Mouse (Mus musculus) hindbrain, embryonic 14.5 days (tissue): ENCODE results near the gene Eif1. TPM values are rescaled to one million over a fixed set of nuclear protein-coding genes. Genes with fewer than 3 reads are reported as not detected.
A peak's percentile ranks its signal among the peaks of the same experiment; 100 is the strongest.
"Not testable (repeated sequence)": the region's sequence is repeated elsewhere in the genome, so short reads cannot be mapped to it uniquely, and the experiment has no call there.

Experiments
- ATAC-seq: fragments of 200-750 bp; cut with Nextera tagmentation; 2 replicates; pipeline ENCODE4 v1.8.0; 2017; ENCODE audit warnings: moderate number of reproducible peaks, mild to moderate bottlenecking, moderate TSS enrichment, moderate library complexity; ENCODE audit not compliant: low FRiP score
- DNase-seq: peaks from one replicate; pipeline ENCODE4 v3.0.0-alpha.2; 2015; ENCODE audit warnings: low spot score
- H3K27ac ChIP-seq: fragments of 300-500 bp; sonication (generic); 2 replicates; pipeline ENCODE4 v1.5.1; 2014; ENCODE audit warnings: mild to moderate bottlenecking, moderate library complexity
- H3K27me3 ChIP-seq: fragments of 300-500 bp; sonication (generic); 2 replicates; pipeline ENCODE4 v1.6.1; 2014; ENCODE audit warnings: mild to moderate bottlenecking, low read length, mixed read lengths; ENCODE audit not compliant: control insufficient read depth, insufficient read depth
- H3K36me3 ChIP-seq: fragments of 300-500 bp; sonication (generic); replicated peaks from 2 replicates; pipeline ENCODE4 v1.6.1; 2014; ENCODE audit not compliant: control insufficient read depth, insufficient read depth
- H3K4me1 ChIP-seq: fragments of 300-500 bp; sonication (generic); replicated peaks from 2 replicates; pipeline ENCODE4 v1.6.1; 2014; ENCODE audit warnings: antibody characterized with exemption, low read length, mixed read lengths; ENCODE audit not compliant: control insufficient read depth, insufficient read depth
- H3K4me2 ChIP-seq: fragments of 300-500 bp; sonication (generic); replicated peaks from 2 replicates; pipeline ENCODE4 v1.6.1; 2014; ENCODE audit warnings: mild to moderate bottlenecking, moderate library complexity
- H3K4me3 ChIP-seq: fragments of 300-500 bp; sonication (generic); replicated peaks from 2 replicates; pipeline ENCODE4 v1.5.1; 2014; ENCODE audit warnings: mild to moderate bottlenecking, low read length
- H3K9ac ChIP-seq: fragments of 300-500 bp; sonication (generic); 2 replicates; pipeline ENCODE4 v1.6.1; 2014
- H3K9me3 ChIP-seq: fragments of 300-500 bp; sonication (generic); 2 replicates; pipeline ENCODE4 v1.6.1; 2016; ENCODE audit warnings: low read length; ENCODE audit not compliant: control insufficient read depth
- WGBS: fragments of 180-500 bp; shearing (Covaris S2); extraction: QIAGEN DNeasy Blood & Tissue Kit; methylation state at CpG from one replicate; pipeline ENCODE4 v1.1.7; 2014; 5-methylcytosine and 5-hydroxymethylcytosine counted together
- polyA plus RNA-seq: library from polyadenylated mRNA; unstranded; fragments of >200 nt; fragmentation: Nextera tagmentation; extraction: Ambion mirVana; gene quantifications from 2 replicates; pipeline ENCODE4 v1.2.1, GENCODE M21; 2014

Gene Eif1
- polyA plus RNA-seq, 1 experiment from 2014 or later, result 1,372 TPM

DNA sequence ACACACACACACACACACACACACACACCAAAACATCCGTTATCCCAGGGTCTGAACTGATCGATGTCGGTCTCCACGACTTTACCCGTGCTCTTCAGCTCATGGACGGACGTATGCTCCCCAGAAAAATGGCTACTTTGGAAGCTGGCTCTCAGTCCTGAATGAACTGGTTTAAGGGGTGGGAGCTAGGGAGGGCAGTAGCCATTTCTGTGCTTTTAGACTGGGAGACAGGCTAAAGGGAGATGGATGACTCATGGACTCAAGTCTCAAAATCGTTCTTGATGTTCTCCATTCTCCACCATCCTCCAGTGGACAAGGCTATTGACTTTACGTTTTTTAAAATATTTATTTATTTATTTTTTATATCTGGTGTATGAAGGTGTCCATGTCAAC, 37.1 kb downstream of the Eif1 start:
- DNase-seq (peak; percentile 30), ATAC-seq (no peak)
- Histone ChIP-seq H3K27me3 (peaks cover 3% of the 10 kb centered on the region; the same call in 1 of the 2 replicates), H3K4me3 (peak overlapping the region; percentile 71), H3K9me3 (no peaks in the 10 kb centered on the region), H3K36me3 (no peaks in the 10 kb centered on the region; the same call in 1 of the 2 replicates), H3K4me1 (peaks cover 18% of the 10 kb centered on the region), H3K4me2 (peak overlapping the region; percentile 97), H3K27ac (no peak overlapping the region), H3K9ac (peak overlapping the region; percentile 69; the same call in 1 of the 2 replicates)
- 16% methylated on average over 9 of the region's 9 CpGs for WGBS

DNA sequence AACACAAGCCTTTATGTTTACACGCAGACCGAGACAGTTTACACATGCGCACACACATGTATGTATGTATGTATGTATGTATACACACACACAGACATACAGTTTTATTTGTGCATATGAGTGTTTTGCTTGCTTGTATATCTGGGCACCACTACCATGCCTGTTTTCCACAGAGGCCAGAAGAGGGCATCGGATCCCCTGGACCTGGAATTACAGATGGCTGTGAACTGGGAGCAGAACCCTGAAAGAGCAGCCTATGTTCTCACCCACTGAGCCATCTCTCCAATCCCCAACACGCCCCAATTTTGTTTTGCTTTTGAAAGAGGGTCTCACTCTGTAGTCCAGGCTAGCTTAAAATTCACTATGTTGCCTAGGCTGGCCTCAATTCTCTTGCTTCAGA, 37.7 kb downstream of the Eif1 start:
- no peak for DNase-seq
- Histone ChIP-seq H3K9me3 (no peaks in the 10 kb centered on the region), H3K4me1 (peaks cover 15% of the 10 kb centered on the region), H3K27me3 (peaks cover 3% of the 10 kb centered on the region; the same call in 1 of the 2 replicates), H3K4me2 (no peak overlapping the region), H3K36me3 (no peaks in the 10 kb centered on the region; the same call in 1 of the 2 replicates), H3K4me3 (no peak overlapping the region), H3K27ac (no peak overlapping the region), H3K9ac (no peak overlapping the region)
- 56% methylated on average over 5 of the region's 5 CpGs for WGBS
- no peak for ATAC-seq

DNA sequence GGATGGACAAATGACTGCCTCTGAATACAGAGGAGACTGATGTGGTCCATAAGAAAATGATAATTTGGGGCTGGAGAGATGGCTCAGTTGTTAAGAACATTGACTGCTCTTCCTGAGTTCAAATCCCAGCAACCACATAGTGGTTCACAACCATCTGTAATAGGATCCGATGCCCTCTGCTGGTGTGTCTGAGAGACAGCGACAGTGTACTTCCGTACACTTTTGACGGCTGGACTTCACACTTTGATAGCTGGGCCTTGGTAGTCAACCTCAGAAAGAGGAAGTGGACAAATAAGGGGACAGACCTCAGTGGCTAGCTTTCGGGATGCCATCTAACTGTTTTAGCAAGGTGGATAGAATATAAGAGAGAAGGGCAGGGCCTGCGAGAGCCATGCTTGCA, 40.5 kb downstream of the Eif1 start:
- H3K27me3 ChIP-seq, result peaks cover 3% of the 10 kb centered on the region; the same call in 1 of the 2 replicates
- peaks cover 3% of the 10 kb centered on the region; the same call in 1 of the 2 replicates for H3K4me1 ChIP-seq
- DNase-seq (no peak), ATAC-seq (no peak)
- H3K9ac ChIP-seq, result no peak overlapping the region
- no peak overlapping the region for H3K4me2 ChIP-seq
- H3K27ac ChIP-seq, result no peak overlapping the region
- no peak overlapping the region for H3K4me3 ChIP-seq
- WGBS, result 79% methylated on average over 6 of the region's 6 CpGs
- no peaks in the 10 kb centered on the region for H3K36me3 ChIP-seq
- H3K9me3 ChIP-seq, result no peaks in the 10 kb centered on the region

DNA sequence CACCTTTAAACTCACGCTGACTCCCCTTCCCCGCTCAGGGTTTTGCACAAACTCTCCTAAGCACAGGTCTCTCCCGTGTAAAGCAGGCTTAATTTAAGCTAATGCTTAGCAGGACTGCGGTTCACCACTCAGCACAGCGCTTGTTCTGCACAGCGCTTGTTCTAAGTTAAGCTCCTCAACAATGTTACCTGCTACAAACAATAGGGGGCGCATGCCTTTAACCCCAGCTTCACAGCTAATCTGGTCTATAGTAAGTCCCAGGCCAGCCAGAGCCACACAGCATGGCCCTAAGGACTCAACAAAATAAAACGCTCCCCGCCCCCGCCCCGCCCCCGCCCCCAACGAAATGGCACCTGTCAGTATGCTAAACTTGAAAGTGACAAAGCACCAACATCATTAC, 41.4 kb downstream of the Eif1 start:
- H3K4me1 ChIP-seq, ATAC-seq, H3K4me2 ChIP-seq, H3K9ac ChIP-seq, H3K4me3 ChIP-seq, H3K9me3 ChIP-seq, DNase-seq, H3K27me3 ChIP-seq, H3K36me3 ChIP-seq, H3K27ac ChIP-seq: not testable (repeated sequence)
- no CpG with 5 or more reads among the region's 13 CpGs for WGBS

DNA sequence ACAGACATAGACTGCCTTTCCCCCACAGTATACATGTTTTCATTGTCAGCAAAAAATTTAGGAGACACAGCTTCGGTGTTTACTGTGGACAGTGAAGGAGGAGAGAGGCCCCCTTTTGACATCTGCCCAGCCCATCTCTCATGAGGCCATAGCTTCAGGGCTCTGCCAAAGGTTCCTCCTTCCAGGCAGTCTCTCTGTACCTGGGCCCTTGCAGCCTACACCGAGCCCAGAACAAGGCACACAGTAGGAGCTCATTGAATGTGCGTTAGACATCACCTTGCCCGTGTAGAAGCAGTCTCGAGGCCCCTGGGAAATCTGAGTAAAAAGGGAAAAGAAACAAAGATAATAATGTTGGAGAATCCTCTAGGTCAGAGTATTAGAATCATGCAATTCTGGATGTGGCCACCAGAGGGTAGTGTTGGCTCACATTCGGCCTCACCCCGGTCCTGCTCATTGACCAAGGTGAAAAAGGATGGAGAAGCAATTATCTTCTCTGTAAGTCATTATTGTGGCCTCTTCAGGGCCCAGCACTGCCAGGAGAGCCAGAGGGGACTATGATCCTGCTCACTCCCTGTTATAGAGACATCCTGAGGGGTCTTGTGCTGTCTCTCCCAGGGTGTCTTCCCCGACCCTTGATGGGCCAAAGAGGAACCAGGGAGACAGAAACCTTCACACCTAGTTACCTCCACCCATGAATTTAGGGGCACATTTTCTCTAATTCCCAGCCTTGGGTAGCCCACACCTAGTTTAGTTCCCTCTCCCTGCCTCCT, 42.7 kb downstream of the Eif1 start:
- 11% methylated on average over 8 of the region's 8 CpGs for WGBS
- no peak overlapping the region for H3K4me2 ChIP-seq
- H3K9ac ChIP-seq, result no peak overlapping the region
- H3K4me3 ChIP-seq, result no peak overlapping the region
- ATAC-seq (peak; percentile 75; the same call in 1 of the 2 replicates), DNase-seq (peak; percentile 90)
- H3K36me3 ChIP-seq, result no peaks in the 10 kb centered on the region
- peaks cover 3% of the 10 kb centered on the region; the same call in 1 of the 2 replicates for H3K27me3 ChIP-seq
- no peaks in the 10 kb centered on the region for H3K9me3 ChIP-seq
- no peaks in the 10 kb centered on the region for H3K4me1 ChIP-seq
- H3K27ac ChIP-seq, result no peak overlapping the region

DNA sequence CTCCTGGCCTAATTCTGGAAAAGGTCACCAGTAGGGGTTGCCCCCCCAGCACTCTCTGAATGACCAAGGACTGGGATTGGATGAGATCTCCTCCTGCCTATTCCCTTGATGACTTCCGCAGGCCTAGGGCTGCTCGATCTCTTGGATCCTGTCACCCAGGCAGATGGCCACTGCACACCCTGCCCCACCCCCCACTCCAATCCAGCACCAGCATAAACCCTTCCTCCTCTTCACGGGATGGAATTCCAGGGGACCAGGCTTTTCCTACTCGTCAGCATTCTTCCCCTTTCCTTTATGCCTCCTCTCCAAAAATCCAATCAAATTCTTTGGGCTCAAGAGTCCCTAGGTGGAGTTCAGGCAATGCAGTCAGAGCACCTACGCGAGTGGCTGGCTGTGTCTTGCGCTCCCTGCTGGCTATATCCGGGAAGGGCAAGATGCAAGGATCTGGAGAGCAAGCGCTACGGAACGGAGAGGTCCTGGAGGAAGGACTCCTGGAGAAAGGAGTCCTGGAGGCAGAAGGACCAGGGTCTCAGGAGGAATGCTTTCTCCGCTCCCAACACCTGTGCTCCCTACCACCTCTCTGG, 43.4 kb downstream of the Eif1 start:
- Histone ChIP-seq H3K9me3 (no peaks in the 10 kb centered on the region), H3K4me1 (no peaks in the 10 kb centered on the region), H3K4me3 (no peak overlapping the region), H3K9ac (no peak overlapping the region), H3K36me3 (no peaks in the 10 kb centered on the region), H3K27me3 (peaks cover 3% of the 10 kb centered on the region; the same call in 1 of the 2 replicates), H3K27ac (no peak overlapping the region), H3K4me2 (no peak overlapping the region)
- DNase-seq (peak; percentile 64), ATAC-seq (peak; percentile 41; the same call in 1 of the 2 replicates)
- WGBS, result 20% methylated on average over 12 of the region's 12 CpGs

DNA sequence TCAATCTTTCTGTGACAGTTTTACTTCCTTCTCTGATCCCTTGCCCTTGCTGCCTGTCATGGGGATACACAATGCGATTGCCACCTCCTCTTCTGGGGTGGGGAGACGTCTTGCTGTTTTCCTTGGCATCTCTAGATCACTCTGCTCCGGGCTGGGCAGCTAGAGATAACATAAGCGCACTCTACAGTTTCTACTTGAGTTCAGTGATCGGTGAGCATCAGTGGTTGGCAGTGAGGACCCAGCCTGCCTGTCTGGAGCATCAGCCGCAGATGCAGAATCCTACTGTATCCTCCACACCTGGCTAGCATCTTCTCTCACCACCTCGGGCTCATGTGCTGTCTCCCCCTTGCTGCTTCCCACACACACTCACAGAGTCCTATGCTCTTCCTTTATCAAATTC, 49.5 kb downstream of the Eif1 start:
- Histone ChIP-seq H3K9me3 (no peaks in the 10 kb centered on the region), H3K27ac (no peak overlapping the region), H3K36me3 (peaks cover 43% of the 10 kb centered on the region), H3K4me3 (no peak overlapping the region), H3K4me1 (no peaks in the 10 kb centered on the region), H3K9ac (no peak overlapping the region), H3K27me3 (no peaks in the 10 kb centered on the region), H3K4me2 (no peak overlapping the region)
- DNase-seq, result no peak
- ATAC-seq, result no peak
- 76% methylated on average over 7 of the region's 7 CpGs for WGBS

DNA sequence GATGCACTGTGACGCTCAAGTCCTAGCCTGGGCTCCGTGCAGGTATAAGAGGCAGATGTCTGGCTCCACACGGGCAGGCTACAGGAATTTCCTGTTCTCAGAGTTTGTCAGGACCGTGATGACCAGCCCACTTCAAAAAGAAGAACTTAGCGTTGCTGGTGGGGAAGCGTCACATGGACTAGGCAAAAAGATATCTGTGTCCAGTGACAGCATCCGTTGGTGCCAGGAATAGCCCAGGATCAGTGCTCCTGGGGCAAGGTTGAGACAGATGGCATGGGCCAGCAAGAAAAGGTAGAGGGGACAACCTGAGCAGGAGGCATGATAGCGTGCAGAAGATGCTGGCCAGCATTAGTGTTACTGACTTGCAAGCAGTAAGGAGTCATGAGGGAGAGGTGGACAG, 50.1 kb downstream of the Eif1 start:
- Histone ChIP-seq H3K4me1 (no peaks in the 10 kb centered on the region), H3K36me3 (peaks cover 47% of the 10 kb centered on the region), H3K4me3 (no peak overlapping the region), H3K27ac (no peak overlapping the region), H3K27me3 (no peaks in the 10 kb centered on the region), H3K9ac (no peak overlapping the region), H3K9me3 (no peaks in the 10 kb centered on the region), H3K4me2 (no peak overlapping the region)
- DNase-seq, result no peak
- no peak for ATAC-seq
- WGBS, result 83% methylated on average over 8 of the region's 8 CpGs
